Mouse (Mus musculus) yolk sac, embryonic 10.5 days (tissue): Measurements from ENCODE around the gene Gm11172.
"Not testable (repeated sequence)": the region's sequence is repeated elsewhere in the genome, so short reads cannot be mapped to it uniquely, and the experiment has no call there.

Experiments used
- DNase-seq: peaks from one replicate; pipeline ENCODE4 v3.0.0-alpha.2; 2017; ENCODE audit warnings: low spot score

Gene Gm11172

GRCm38 (mm10) chr16:10785371-10786231 is 27.1 kb upstream of the Gm11172 start, which contains the start of gene Socs1:
Socs1 (minus strand) TSS chr16:10785536.
- peak; percentile 95 for DNase-seq

GRCm38 (mm10) chr16:10786288-10786687 is 26.4 kb upstream of the Gm11172 start:
- peak; percentile 84 for DNase-seq

GRCm38 (mm10) chr16:10786782-10787547 is 25.8 kb upstream of the Gm11172 start:
- DNase-seq: no peak

DNA sequence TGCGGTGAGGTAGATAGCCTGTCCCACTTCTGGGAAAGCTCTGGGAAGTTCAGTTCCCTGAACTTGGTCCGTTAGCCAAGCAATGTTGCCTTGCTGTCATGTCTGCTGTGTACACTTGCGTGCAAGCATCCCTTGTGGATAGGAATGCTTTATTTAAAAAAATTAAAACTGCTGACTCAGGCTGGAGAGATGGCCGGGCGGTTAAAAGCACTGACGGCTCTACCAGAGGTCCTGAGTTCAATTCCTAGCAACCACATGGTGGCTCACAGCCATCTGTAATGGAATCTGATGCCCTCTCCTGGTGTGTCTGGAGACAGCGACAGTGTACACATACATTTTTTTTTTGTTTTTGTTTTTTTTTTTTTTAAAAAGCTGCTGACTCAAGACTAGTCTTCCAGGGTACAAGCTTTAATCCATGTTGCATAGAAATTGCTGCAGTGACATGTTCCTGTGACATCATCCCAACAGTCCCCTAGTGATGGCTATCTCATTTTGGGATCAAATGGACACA is 25.1 kb upstream of the Gm11172 start:
- DNase-seq: no peak

- no peak for DNase-seq
Measured at GRCm38 (mm10) chr16:10788271-10788670, 24.4 kb upstream of the Gm11172 start, which contains the start of gene Tnp2. Tnp2 (minus strand) TSS chr16:10788660.

DNA sequence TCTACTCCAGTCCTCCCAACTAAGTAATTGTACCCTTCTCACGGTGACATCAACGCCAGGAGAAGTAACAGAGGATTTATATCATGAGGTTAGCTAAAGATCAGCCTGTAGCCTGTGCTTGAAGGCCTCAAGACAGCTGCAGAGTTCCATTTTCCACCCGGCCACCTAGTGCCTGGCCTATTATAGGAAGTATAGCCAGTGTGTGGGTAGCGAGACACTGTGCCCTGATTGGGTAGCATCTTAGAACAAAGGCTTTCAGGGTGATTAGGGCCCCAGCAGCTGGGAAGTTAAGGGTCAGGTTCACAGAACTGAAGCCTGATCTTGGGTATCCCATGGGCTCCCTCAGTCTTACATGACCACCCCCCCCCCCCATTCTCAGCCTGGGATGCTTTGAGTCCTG is 23.8 kb upstream of the Gm11172 start:
- no peak for DNase-seq

GRCm38 (mm10) chr16:10790702-10791101 is 22.0 kb upstream of the Gm11172 start, which contains the start of gene Prm3:
Prm3 (minus strand) TSS chr16:10790914.
- DNase-seq: no peak

- no peak for DNase-seq
Measured at GRCm38 (mm10) chr16:10796034-10796433, 16.7 kb upstream of the Gm11172 start, which contains the start of gene Prm2. Prm2 (minus strand) TSS chr16:10796134.

GRCm38 (mm10) chr16:10802420-10802819 is 10.3 kb upstream of the Gm11172 start:
- DNase-seq: not testable (repeated sequence)

DNA sequence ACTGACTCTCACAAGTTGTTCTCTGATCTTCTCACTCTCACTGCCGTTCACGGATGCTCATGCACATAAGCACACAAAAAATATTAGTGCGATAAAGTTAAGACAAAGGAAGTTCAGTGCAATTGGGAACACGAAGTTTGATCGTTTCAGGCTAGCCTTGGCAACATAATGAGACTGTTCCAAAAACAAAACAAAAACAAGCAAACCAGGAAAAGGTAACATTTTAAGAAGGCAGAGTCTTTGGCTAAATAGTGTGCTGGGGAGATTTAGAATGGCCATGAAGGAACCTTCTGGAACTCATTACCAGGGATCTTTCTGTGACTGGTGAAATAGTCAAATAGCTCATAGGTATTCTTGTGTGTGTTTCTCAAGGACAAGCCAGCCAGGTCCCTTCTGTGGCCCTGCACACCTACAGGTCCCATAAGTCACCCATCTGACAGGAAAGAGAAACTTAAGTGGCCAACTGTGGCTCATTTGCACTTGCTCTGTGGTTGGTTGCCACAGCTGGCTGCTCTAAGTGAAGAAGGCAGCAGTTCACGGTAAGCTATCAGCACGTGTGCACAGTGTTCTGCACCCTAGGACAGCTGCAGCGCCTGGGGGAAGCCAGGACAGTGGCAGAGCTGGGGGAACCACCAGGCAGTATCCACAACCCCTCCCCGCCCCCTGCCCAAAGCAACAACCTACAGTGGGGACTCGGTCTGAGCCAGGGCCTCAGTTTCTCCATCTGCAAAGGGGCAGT is 6.8 kb upstream of the Gm11172 start, which contains the start of gene Prm1:
TSS of gene Prm1 (minus strand) at position 51 of the 739 bp plus-strand sequence.
- no peak for DNase-seq

DNA sequence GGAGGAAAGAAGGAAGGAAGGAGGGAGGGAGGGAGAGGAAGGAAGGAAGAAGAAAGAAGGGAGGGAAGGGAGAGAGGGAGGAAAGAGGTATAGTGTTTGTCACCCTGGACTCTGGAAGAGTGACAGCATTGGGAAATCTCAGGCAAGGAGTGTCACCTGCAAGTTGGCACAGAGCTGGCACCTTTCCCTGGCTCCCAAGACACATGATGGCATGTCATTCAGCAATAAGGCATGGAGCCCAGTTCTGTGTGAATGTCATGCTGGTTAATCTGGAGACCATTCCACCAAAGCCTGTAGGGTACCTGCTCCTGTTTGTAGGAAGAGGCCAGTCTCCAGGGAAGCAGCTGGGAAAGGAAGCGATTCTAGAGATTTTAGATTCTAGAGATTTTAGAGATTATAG is 2.3 kb upstream of the Gm11172 start:
- DNase-seq: no peak

GRCm38 (mm10) chr16:10813726-10814125 is 1.0 kb downstream of the Gm11172 start:
- DNase-seq: no peak

DNA sequence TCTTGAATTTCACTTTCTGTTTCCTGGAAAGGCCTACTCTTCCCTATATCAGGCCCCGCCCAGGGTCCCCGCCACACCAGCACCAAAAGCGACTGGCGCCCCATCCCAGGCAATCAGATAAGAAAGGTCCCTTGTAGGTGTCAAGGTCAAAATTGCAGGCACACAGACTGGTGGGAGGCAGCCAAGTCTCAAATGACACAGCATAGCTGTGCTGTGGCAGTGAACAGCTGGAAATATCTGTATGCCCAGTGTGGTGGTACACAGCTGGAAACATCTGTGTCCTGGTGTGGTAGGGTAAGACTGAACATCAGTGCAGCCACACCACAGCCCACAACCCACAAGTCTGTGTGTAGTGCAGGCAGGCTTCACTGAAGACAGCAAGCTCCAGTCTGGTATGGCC is 2.1 kb downstream of the Gm11172 start:
- no peak for DNase-seq

- no peak for DNase-seq
Measured at GRCm38 (mm10) chr16:10818579-10819135, 5.9 kb downstream of the Gm11172 start.

DNA sequence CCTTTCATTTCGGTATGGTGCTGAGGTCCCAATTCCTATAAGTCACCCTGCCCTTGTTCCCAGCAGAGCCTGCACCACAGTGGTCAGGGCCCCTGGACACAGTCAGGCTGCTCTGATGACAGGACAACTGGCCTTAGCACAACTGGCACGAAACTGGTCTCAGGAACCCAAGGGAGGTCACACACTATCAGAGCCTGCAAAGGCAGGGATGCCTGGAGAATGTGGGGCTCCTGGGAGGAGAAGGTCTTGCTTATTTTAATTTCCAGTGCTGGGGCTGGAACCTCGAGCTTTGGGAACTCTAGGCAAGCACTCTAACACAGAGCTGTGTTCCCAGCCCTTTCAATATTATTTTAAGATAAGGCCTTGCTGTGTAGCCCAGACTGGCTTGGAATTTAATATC is 7.3 kb downstream of the Gm11172 start:
- no peak for DNase-seq

DNA sequence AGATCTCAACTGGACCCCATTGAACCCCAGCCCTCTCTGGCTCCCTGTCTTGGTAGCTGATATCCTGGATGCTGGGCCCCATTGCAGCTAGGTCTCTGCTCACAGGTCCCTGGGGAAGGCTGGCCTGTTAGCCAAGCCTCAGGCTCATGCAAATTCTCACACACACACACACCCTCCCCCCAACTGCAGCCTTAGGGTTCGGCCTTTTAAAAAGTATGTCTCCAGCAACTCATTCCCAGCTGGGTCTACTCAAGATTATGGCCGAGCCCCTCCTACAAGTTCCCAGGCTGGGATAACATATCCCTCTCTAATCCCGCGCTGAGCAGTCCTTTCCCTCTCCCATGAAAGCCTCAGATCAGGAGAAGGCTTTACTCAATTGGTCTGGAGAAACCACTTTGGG is 8.7 kb downstream of the Gm11172 start:
- no peak for DNase-seq

- no peak for DNase-seq
Measured at GRCm38 (mm10) chr16:10824536-10824935, 11.8 kb downstream of the Gm11172 start.

GRCm38 (mm10) chr16:10825840-10826239 is 13.1 kb downstream of the Gm11172 start:
- no peak for DNase-seq

GRCm38 (mm10) chr16:10827269-10827668 is 14.6 kb downstream of the Gm11172 start:
- no peak for DNase-seq

- no peak for DNase-seq
Measured at GRCm38 (mm10) chr16:10827766-10828460, 15.2 kb downstream of the Gm11172 start.

DNA sequence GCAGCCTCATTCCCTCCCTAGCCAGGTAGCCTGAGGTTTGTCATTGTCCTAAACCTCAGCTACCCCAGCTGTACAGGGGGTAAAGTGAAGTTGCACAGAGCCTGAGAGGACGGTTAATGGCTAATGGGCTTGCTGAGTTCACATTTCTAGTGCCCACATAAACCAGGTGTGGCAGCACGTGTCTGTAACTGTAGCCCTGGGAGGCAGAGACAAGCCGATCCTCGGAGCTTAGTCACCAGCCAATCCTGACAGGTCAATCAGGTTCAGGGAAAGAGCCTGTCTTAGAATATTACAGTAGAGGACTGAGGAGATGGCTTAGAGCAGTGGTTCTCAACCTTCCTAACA is 15.7 kb downstream of the Gm11172 start:
- no peak for DNase-seq
